Mouse (Mus musculus) small intestine, adult 2 months (tissue): Measurements from ENCODE around the gene Cdca5. TPM values are rescaled to one million over a fixed set of nuclear protein-coding genes. Genes with fewer than 3 reads are reported as not detected.

ENCODE experiments used
- H3K27ac ChIP-seq: fragments of 200-500 bp; 2 replicates; pipeline ENCODE4 v1.5.1; 2012; ENCODE audit warnings: low read depth, low read length, control low read depth, inconsistent platforms; ENCODE audit not compliant: insufficient read depth
- H3K27me3 ChIP-seq: fragments of 200-500 bp; 2 replicates; pipeline ENCODE4 v1.6.1; 2012; ENCODE audit warnings: mild to moderate bottlenecking, moderate library complexity, low read length, inconsistent platforms; ENCODE audit not compliant: control insufficient read depth, insufficient read depth
- H3K36me3 ChIP-seq: fragments of 200-500 bp; 2 replicates; pipeline ENCODE4 v1.6.1; 2012; ENCODE audit warnings: mild to moderate bottlenecking, low read length, control low read depth, inconsistent platforms; ENCODE audit not compliant: control insufficient read depth, insufficient read depth
- H3K4me1 ChIP-seq: fragments of 200-500 bp; 2 replicates; pipeline ENCODE4 v1.6.1; 2012; ENCODE audit warnings: low read length, inconsistent platforms, mixed read lengths; ENCODE audit not compliant: control insufficient read depth, insufficient read depth, insufficient read length
- H3K4me3 ChIP-seq: fragments of 200-500 bp; 2 replicates; pipeline ENCODE4 v1.5.1; 2012; ENCODE audit warnings: low read depth, mild to moderate bottlenecking, control low read depth, inconsistent platforms, low read length, moderate library complexity
- CTCF ChIP-seq: fragments of 200-500 bp; IDR thresholded peaks from 2 replicates; pipeline ENCODE4 v1.5.1; 2012; ENCODE audit warnings: low read depth, mild to moderate bottlenecking, control low read depth, inconsistent platforms, low read length, moderate library complexity, mixed read lengths; ENCODE audit not compliant: insufficient replicate concordance, insufficient read length; ENCODE audit errors: extremely low read depth
- POLR2A ChIP-seq: fragments of 200-500 bp; IDR thresholded peaks from 2 replicates; pipeline ENCODE4 v1.6.1; 2012; ENCODE audit warnings: low read depth, mild to moderate bottlenecking, control low read depth, inconsistent platforms, low read length, moderate library complexity
- WGBS: fragments of 180-500 bp; shearing (Covaris S2); methylation state at CpG from one replicate; pipeline ENCODE4 v1.1.7; 2018; 5-methylcytosine and 5-hydroxymethylcytosine counted together
- polyA plus RNA-seq: library from polyadenylated mRNA; depleted of rRNA; stranded (reverse); fragments of >200 nt; gene quantifications from 2 replicates; pipeline ENCODE4 v1.2.3, GENCODE M21; 2012

The Cdca5 gene
- polyA plus RNA-seq, 1 experiment, result 2.6 TPM

DNA sequence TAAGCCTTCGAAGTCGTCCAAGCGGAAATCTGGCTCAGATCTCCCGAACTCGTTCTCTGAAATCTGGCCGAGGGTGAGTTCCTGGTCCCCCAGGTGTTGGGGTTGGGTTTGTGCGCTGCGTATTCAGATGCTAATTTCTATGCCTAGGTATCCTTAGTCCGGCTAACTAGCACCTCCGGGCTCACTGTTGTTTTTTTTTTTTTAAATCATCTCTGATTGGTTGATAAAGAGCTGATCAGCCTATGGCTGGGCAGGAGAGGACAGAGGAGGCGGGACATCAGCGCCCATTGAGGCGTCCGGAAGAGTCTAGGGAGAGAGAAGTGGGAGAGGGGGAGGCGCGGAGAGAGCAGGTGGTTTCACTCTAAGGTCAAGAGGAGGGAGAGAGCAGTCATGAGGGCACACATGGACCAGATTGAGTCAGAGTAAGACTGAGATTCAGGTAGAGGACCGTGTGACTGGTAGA, 665 bp downstream of the Cdca5 start:
- H3K4me1 ChIP-seq, result peaks cover 8% of the 10 kb centered on the region
- peak overlapping the region; percentile 74 for H3K4me3 ChIP-seq
- H3K27ac ChIP-seq, result 0 out of 2 replicates have a peak overlapping the region, but pooled peaks have one; percentile 9
- peaks cover 22% of the 10 kb centered on the region for H3K36me3 ChIP-seq
- TF ChIP-seq POLR2A (0 out of 2 replicates have a peak, but pooled peaks have one; percentile 3), CTCF (no peak)
- no peaks in the 10 kb centered on the region for H3K27me3 ChIP-seq
- WGBS, result under 1% methylated on average over 17 of the region's 17 CpGs

DNA sequence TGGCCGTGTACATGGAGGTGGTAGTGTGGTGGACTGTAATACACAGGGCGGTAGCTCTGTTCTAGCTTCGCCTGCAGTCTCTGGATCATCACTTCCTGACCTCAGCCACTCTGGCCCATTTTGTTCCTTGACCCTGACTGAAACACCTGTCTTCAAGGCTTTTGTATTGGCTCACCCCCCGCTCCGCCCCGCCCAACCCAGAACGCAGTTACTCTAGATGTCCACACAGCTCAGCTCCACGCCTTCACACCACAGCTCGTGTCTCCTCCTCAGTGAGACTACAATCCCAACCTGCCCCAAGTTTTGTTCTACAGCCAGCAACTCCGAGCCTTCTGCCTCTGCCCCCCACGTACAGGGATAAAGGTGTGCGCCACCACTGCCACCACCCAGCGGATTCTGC, 4.1 kb downstream of the Cdca5 start:
- Histone ChIP-seq H3K36me3 (peaks cover 1% of the 10 kb centered on the region; the same call in 1 of the 2 replicates), H3K4me3 (no peak overlapping the region), H3K27ac (no peak overlapping the region), H3K27me3 (no peaks in the 10 kb centered on the region), H3K4me1 (peaks cover 6% of the 10 kb centered on the region)
- TF ChIP-seq POLR2A (no peak), CTCF (no peak)
- WGBS, result 75% methylated on average over 13 of the region's 13 CpGs

DNA sequence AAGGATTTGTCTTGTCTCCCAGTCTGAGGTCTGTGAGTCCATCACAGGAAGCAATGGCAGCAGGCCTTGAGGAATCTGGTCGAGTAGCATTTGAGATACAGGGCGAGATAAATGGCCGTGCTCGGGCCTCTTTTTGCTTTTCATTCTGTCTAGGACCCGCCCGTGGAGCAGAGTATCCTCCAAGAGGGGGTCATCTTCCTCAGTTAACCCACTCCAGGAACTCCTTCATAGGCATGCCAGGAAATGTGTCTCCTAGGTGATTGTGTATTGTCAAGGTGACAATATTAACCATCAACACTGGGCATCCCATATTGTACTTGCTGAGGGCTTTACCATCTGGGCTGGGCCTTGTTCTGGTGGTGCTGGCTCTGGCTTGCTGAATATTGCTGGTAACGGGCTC, 9.3 kb downstream of the Cdca5 start, which contains the start of gene AC131692.1:
TSS of gene AC131692.1 (plus strand) at position 301 of the 400 bp plus-strand sequence.
- no peaks in the 10 kb centered on the region for H3K27me3 ChIP-seq
- H3K36me3 ChIP-seq, result peaks cover 1% of the 10 kb centered on the region; the same call in 1 of the 2 replicates
- no peaks in the 10 kb centered on the region for H3K4me1 ChIP-seq
- 86% methylated on average over 7 of the region's 7 CpGs for WGBS
- TF ChIP-seq POLR2A (no peak), CTCF (no peak)
- H3K27ac ChIP-seq, result no peak within 1 kb of the TSS
- H3K4me3 ChIP-seq, result no peak within 1 kb of the TSS

DNA sequence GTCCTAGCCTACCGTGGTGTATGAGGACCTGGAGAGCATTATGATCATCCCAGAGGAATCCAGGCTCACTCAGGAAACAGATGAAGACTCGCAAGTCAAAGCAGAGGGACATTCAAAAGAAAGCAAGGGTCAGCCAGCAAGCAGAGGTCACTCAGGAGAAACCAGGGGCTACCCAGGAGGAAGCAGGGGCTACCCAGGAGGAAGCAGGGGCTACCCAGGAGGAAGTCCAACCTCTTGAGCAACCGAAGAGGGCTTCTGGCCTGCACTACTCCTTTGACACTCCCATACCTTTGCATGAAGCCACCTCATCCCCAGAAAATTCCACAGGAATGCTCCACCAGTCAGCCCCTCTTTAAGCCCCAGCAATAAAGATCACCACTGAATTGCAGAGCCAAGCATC, 13.1 kb downstream of the Cdca5 start:
- 83% methylated on average over 3 of the region's 3 CpGs for WGBS
- no peaks in the 10 kb centered on the region for H3K27me3 ChIP-seq
- TF ChIP-seq CTCF (no peak), POLR2A (no peak)
- H3K4me1 ChIP-seq, result peaks cover 8% of the 10 kb centered on the region
- no peaks in the 10 kb centered on the region for H3K36me3 ChIP-seq
- no peak overlapping the region for H3K27ac ChIP-seq
- no peak overlapping the region for H3K4me3 ChIP-seq

DNA sequence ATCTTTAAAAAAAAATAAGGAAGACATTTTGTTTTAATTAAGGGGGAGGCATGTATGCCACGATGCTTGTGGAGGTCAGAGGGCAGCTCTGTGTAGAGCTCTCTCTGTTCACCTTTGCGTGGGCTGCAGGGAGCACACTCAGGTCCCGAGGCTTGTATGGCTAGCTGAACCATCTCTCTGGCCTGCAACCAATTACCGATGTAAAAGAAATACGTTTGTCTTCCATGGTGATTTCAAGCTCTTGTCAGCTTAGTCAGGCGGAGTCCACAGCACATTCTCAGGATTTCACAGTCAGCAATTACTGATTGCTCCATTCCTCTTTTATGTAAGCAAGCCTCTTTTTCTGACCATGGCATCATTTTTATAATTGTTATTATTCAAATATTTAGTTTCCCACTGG, 16.4 kb downstream of the Cdca5 start:
- WGBS, result 83% methylated on average over 6 of the region's 6 CpGs
- TF ChIP-seq CTCF (no peak), POLR2A (no peak)

DNA sequence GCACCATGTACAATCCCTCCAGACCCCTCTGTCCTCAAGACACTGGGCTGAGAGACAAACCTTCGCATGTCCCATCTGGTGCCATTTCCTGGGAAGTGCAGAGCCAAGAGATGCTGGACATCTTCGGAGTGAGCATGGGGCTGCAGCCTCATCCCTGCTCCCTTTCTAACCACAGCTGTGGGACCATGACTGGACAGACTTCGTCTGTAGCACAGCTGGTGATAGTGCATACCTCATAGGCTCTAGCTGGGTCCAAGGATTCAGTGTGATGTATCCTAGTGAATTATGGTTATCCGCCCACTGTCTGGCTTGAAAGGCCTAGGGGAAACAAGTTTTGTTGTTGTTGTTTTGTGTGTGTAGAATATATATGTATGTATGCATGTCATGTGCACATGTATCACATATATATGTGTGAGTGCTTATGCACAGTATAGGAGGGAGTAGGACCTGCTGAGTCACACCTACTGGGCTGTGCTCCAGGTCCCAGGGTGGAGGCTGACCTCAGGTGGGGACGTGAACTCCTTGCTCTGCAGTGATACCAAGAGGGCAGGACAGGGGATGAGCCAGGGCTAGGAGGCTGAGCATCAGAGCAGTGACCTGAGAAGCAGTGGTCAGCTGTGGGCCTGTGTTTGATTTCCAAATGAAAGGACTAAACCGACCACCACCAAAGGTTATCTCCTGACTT, 17.5 kb downstream of the Cdca5 start:
- no peak for TF ChIP-seq CTCF
- no peak for TF ChIP-seq POLR2A
- 67% methylated on average over 6 of the region's 6 CpGs for WGBS
- Histone ChIP-seq H3K27me3 (no peaks in the 10 kb centered on the region), H3K36me3 (no peaks in the 10 kb centered on the region), H3K4me3 (no peak overlapping the region), H3K4me1 (peaks cover 19% of the 10 kb centered on the region), H3K27ac (peak overlapping the region; percentile 26; the same call in 1 of the 2 replicates)

More for the DNA sequence above, 16.4 kb downstream of the Cdca5 start:
- Histone ChIP-seq H3K36me3 (no peaks in the 10 kb centered on the region), H3K4me1 (peaks cover 19% of the 10 kb centered on the region), H3K4me3 (no peak overlapping the region), H3K27ac (no peak overlapping the region), H3K27me3 (no peaks in the 10 kb centered on the region)

DNA sequence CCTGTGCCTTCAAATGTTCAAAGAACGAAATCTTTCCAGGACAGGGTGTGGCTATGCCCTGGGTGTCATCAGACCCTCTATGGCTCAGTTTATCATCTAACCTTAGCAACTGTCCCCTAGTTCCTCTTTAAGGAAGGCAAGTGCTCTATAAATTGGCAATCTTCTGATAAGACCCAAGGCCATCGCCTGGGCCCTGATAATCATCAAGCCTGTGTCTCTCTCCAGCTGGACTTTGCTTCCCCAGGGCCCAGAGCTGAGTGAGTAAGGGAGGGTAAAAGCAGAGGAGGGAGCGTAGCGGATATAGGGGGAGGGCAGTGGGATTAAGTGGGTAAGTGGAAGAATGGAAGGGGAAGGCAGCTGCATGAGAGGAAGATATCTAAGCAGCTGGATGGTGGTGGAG, 19.7 kb downstream of the Cdca5 start:
- Histone ChIP-seq H3K27me3 (no peaks in the 10 kb centered on the region), H3K4me3 (no peak overlapping the region), H3K36me3 (peaks cover 14% of the 10 kb centered on the region; the same call in 1 of the 2 replicates), H3K27ac (peak overlapping the region; percentile 71), H3K4me1 (peaks cover 19% of the 10 kb centered on the region)
- no peak for TF ChIP-seq POLR2A
- no peak for TF ChIP-seq CTCF
- WGBS, result 30% methylated on average over 4 of the region's 4 CpGs
